Mouse (Mus musculus): ENCODE results near the gene Arid5a. TPM values are rescaled to one million over a fixed set of nuclear protein-coding genes. Genes with fewer than 3 reads are reported as not detected.

Arid5a gene
- total RNA-seq, 2 experiments from 2014 or later: 14.9 to 16.4 TPM

DNA sequence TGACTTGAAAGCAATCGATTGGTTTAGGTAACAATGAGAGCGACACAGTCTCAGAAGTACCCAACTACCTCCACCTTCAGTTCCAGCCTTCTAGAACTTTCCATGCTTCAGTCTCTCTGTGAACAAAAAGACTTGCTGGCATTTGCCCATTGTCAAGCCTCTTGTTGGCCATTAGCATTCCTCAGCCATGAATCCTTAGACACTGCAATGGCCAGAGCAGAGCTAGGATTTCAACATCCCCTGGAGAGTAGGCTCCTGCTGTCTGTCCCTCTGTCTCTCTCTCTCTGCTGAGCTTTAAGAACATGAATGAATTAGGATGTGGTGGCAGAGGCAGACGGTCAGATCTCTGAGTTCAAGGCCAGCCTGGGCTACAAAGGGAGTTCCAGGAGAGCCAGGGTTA, 26.6 kb upstream of the Arid5a start:
- DNase-seq (ENCODE audit: low spot score in 2 of 2): no peak
- intact Hi-C loops (cut with DNase I): no loop called here

DNA sequence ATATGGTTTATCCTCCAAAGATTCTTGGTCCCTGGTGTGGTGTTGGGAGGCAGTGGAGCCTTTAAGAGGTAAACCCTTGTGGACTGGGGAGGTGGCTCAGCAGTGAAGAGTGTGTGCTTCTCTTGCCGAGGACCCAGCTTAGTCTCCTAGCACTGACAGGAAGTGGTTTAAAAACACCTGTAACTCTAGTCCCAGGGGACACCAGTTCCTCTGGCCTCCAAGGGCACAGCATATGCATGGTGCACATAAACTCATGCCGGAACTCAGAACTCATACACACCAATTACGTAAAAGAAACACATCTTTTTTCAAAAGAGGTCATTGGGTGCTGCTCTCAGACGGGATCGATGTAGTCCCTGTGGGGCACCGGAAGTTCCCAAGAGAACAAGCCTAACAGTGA, 25.7 kb upstream of the Arid5a start:
- intact Hi-C loops (cut with DNase I): no loop called here
- DNase-seq (ENCODE audit: low spot score in 2 of 2): no peak

DNA sequence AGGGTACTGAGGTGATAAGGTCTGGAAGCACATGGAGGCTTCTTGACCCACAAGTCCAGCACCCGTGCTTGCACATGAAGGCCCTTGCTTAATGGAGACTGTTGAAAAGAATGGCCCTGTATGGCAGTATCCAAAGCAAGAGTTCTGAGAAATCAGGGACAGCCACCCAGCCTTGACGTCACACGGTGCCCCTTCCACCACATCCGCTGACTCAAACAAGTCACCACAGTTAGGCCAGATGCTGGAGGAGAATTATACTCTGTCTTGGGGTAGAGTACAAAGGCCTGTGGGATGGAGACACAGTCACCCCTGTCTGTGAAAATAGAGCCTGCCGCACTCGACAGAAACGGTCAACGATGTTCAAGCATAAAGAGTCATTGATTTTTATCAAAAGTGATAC, 14.1 kb upstream of the Arid5a start:
- DNase-seq (ENCODE audit: low spot score in 2 of 2): no peak
- intact Hi-C loops (cut with DNase I): no loop called here

DNA sequence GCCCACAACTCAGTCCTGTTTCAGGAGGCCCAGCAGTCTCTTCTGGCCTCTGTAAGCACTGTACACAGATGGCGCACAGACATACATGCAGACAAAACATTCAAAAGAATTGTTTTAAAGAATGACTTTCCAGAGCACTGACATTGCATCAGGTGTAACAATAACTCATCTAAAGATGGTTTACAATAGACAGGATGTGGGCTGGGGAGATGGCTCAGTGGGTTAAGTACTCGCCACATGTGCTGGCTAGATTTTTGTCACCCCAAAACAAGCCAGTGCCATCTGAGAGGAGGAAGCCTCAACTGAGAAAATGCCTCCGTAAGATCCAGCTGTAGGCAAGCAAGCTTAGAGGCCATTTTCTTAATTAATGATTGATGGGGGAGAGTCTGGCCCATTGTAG, 13.1 kb upstream of the Arid5a start:
- intact Hi-C loops (cut with DNase I): no loop called here
- DNase-seq (ENCODE audit: low spot score in 2 of 2): no peak

DNA sequence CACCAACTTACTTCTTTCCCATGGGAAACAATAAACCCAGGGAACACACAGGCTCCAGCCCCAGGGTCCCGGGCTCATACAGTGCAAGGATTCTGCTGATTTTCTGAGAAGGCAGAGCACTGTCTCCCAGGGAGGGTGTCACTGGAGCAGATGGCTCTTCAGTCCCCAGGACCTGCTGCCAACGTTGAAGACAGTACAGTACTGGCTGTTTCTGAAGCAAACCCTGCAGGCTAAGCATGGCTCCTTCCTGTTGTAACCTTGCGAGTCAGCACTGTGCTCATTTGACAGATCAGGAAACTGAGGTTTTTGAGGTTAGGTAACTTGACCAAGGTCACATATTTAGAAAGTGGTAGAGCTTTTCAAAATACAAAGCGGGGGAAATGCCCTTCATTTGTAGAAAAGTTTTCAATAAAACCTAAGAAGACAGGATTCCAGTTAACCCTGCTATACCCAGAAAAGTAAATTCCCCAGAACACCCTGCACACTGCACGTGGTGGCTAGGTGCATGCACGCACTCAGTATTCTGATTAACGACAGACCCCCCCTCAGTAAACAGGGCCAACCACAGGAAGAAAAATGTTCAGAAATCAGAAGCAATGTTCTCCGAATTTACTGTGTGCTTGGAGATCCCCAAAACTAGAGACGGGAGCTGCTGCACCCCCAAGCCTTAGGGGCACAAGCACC, 10.9 kb upstream of the Arid5a start:
- intact Hi-C loops (cut with DNase I): no loop called here
- DNase-seq (ENCODE audit: low spot score in 2 of 2): no peak

DNA sequence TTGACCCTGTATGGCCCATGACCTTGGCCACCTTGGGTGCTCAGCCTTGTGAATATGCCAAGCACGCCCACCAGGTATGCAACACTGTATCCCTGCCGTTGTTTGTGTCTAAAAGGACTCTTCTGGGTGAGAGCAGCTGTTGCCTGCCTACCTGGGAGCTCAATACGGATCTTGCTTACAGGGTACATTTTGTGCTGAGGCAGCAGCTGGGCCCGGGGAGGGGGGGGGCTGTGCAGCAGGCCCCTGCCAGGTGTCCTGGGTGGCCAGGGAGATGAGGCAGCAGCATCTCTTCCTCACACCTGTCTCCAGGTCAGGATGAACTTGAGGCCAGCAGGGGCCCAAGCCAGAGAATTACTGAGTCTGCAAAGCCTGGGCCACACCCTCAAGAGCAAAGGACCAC, 9.4 kb upstream of the Arid5a start:
- intact Hi-C loops (cut with DNase I): no loop called here
- no peak for DNase-seq (ENCODE audit: low spot score in 2 of 2)

DNA sequence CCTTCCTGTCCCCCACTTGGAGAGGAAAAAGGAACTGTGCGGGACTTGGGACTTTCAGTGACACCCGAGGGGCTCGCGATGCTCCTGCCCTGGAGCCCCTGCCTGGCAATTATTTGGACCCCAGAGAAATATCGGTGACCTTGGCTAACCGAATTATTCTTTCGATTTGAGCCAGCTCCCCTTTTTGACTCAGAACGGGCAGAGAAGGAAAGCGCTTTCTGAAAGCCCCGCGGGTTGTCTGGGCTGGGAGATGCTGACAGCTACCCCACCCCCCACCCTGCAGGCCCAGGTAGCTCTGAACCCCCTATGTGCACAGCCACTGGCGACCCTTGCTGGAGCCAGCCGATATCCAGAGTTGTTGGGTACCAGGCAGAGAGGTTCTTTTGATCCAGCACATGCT, 8.4 kb upstream of the Arid5a start:
- no peak for DNase-seq (ENCODE audit: low spot score in 2 of 2)
- intact Hi-C loops (cut with DNase I): no loop called here

DNA sequence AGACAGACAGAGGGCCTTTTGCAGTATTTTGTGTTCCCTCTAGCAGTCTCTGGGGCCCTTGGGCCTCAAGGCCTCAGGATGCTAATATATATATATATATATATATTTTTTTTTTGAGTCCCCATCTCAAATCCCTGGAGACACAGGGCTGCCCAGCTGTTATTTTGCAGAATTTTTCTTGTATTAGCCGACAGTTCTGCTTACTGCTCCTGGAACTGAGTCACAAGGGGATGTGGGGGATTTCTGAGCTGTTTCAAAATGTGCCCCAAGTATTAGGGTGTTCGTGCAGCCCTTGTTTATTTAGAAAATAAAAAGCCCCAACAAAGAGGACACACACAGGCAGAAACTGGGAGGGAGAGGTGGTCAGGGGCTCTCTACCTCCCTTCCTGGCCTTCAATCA, 7.9 kb upstream of the Arid5a start:
- no peak for DNase-seq (ENCODE audit: low spot score in 2 of 2)
- intact Hi-C loops (cut with DNase I): no loop called here

DNA sequence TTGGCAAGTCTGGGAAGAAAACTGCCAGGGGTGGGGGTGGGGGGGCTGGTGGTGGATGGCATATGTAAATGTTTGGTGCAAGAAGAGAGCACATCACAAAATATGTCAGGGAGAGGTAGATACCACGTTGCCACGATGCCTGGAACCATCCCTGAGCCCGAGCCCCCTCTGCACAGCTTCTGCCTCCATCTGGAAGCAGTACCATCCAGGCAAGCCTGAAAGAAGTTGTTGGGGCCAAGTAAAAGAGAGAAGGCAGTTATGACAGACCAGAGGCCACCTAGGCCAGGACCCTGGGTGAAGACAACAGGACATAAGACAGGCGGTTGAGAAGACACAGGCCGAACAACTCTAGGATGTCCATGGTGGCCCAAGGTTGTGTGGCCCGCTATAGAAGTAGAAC, 7.0 kb upstream of the Arid5a start:
- intact Hi-C loops (cut with DNase I): no loop called here
- DNase-seq (ENCODE audit: low spot score in 2 of 2): no peak

DNA sequence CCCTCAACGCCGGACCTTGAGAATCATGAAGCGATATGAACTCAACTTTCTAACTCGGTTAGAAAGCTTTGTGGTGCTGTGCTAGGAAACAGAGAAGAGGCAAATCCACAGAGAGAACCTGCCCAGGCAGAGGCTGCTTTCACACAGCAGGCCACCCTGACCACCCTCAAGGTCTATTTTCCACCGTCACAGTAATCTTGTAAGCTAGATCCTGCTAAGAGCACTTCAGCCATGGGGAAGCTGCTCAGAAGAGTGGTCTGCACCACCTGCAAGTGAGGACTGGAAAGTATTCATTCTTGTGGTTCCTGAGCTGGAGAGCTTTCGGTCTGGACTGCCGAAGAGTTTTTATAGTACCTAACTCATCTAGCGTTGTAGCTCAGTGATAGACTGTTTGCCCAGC, 5.3 kb upstream of the Arid5a start:
- intact Hi-C loops (cut with DNase I): no loop called here
- DNase-seq (ENCODE audit: low spot score in 2 of 2): no peak

DNA sequence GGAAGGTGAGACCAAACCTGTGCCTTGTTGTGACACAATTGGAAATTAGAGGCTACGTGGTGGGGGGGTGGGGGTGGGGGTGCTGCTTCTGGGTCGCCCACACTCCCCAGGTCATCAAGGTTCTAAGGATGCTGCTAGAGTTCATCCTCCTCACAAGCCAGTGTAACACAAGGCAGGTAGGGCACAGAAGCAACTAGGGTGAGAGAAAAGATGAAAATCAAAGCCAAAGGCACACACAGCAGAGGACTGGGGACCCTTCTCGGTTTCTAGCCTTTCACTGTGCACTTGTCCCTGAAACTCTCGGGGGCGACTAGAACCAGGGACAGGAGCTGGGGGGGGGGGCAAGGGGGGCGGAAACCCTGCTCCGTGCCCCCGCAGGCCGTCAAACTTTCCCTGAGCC, 4.6 kb upstream of the Arid5a start:
- intact Hi-C loops (cut with DNase I): no loop called here
- no peak for DNase-seq (ENCODE audit: low spot score in 2 of 2)

DNA sequence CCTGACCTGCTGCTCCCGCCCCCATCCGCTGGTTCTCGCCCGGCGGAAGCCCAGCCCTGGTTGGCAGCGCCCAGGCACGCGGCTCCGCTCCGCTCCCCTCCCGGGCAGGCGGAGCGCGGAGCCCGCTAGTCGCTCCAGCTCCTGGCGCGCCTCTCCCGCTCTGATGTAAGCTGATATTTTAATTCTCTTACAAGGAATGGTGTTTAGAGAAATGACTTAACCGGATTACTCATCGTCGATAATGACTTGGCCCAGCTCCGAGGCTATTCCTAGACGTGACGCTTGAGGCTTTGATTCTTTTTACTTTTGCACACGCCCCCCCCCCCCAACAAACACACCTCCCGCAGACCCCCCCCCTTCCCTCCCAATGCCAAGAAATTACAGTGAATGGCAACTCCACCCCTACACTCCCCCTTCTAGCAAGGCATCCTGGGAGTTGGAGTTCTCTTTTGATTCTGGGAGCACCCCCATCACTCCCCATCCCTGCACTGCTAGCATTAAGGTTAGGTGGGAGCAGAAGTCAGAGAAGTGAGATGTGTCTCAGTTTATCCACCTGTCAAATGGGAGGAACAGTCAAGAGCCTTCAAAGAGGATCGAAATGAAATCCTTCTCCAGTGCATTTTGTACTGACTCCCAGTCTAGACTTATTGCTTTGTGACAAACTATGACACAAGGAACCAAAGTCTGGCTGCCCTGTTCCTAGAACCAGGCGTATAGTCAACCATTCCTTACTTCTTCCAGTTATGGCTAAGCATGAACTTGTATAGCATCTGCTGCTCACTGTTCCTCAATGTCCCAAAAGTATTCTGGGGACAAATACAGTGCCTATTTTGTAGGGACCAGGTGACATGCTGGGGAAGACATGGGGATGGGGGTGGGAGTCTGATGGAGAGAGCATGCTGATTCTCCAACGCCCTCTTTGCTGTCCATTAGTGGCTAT, 3.9 kb upstream of the Arid5a start:
- intact Hi-C loops (cut with DNase I): no loop called here

DNA sequence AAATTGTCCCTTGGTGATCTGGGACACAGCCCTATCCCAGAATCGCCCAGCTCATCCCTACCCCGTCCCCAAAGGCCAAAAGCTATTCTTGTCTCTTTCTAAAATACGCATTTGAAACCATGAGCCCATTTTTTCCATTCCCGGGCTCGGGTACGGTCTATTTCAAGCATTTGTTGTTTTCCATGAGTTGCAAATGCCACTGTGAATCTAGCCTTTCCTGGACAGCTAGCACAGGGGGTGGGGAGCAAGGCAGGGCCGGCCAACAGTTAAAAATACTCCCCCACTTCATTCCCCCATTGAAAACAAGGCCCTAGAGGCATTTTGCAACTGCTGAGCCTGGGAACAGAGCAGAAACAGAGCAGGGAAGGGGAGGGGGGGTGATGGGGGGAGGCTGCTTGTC, 2.8 kb upstream of the Arid5a start:
- peak in 1 of 2 experiments; percentile 49 for DNase-seq (ENCODE audit: low spot score in 2 of 2)
- intact Hi-C loops (cut with DNase I): no loop called here

More for the DNA sequence above, 3.9 kb upstream of the Arid5a start:
- peak; percentile 81 to 94 for DNase-seq (ENCODE audit: low spot score in 2 of 2)

DNA sequence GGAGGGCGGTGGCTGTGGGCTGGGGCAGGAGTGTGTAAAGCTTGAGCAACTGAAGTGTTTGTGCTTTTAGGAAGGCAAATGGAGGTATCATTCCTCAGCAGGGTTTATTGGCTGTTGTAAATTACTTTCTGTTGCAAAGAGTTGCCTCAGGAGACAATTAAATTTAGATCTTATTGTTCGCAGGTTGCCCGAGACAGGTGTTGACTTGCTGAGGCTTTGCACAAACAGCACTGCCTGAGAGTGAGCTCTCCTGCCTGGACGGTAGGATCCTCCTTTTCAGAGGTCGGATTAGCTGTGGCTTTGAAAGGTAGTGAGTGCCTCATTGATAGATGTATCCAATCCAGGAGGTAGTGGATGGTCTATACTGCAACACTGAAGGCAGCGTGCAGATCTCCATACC, 1.4 kb upstream of the Arid5a start:
- no peak for DNase-seq (ENCODE audit: low spot score in 2 of 2)
- intact Hi-C loops (cut with DNase I): no loop called here

DNA sequence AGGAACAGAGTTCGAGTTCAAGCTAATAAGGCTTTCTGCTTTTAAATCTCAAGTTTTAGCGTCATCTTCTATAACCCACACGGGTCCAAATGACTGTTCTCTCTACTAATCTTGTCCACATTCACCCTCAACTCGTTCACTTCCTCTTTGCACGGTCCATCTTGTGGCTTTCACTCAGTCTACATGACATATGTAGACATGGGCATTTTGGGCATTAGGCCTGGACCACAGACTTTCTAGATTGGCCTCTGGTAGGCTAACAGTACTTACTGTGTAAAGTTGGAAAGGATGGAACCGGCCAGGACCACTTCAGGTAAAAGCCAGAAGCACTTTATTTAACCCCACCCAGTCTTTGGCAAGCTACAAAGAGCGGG, 425 bp upstream of the Arid5a start:
- intact Hi-C loops (cut with DNase I): no loop called here
- no peak for DNase-seq (ENCODE audit: low spot score in 2 of 2)

DNA sequence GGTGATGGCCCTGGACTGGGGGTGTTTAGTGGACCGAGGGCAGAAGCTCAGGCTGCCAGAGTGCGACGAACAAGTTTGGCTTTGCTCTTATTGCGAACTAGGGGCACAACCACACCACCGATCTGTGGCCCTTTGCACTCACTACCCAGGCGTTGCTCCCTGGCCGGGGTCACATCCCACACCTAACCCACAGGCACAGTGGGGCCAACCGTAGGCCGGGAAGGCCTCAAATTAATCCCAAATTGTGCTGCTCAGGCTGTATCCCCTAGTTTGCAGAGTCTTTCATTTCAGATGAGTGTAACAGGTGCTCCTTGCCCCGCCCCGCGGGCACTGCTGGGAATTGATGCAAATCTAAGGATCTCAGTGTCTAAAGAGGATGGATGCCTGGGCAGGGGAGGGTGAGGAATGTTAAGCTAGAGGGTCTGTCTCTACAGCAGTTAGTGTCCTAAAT, 943 bp downstream of the Arid5a start:
- intact Hi-C loops (cut with DNase I): no loop called here
- DNase-seq (ENCODE audit: low spot score in 2 of 2): no peak

DNA sequence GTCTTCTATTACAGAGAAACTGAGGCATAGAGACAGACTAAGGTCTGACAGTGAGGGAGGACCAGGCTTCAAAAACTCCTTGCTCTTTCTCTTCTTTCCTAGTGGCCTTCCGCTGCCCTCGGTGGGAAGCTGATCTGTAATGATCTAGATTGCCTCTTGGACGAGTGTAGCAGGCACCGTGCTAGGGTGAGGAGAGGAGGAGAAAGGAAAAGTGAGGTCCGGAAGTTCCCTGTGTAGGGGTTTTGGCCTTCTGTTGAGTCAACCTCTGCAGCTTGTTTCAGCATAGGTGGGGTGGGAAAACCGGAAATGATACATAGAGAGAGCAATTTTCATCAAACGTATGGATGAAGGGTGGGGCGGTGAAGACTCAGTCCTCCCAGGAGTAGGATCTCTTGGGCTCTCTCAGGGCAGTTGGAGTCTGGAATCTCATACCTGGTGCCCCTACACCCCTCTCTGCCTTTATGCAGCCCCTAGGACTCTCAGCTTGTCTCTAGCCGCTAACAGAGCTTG, 1.5 kb downstream of the Arid5a start:
- DNase-seq (ENCODE audit: low spot score in 2 of 2): no peak
- intact Hi-C loops (cut with DNase I): no loop called here

DNA sequence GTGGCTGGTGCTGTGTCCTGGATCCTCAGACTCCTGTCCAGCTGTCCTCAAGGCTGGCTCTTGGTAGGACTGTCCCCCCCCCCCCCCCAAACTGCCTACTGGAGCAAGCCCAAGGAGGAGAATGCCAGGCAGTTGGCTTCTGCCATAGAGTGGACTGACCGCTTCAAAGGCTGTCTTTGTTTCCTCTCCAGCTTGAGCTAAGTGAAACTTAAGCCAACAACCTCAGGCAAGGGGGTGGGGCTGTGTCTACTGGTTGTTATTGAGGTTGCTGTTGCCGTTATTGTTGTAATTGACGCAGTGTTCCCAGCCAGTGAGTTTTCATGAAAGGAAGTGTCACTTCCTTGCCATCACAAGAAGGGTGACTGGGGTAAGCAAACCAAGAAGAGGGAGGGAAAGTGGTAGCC, 2.0 kb downstream of the Arid5a start:
- DNase-seq (ENCODE audit: low spot score in 2 of 2): peak in 1 of 2 experiments; percentile 65
- intact Hi-C loops (cut with DNase I): no loop called here

DNA sequence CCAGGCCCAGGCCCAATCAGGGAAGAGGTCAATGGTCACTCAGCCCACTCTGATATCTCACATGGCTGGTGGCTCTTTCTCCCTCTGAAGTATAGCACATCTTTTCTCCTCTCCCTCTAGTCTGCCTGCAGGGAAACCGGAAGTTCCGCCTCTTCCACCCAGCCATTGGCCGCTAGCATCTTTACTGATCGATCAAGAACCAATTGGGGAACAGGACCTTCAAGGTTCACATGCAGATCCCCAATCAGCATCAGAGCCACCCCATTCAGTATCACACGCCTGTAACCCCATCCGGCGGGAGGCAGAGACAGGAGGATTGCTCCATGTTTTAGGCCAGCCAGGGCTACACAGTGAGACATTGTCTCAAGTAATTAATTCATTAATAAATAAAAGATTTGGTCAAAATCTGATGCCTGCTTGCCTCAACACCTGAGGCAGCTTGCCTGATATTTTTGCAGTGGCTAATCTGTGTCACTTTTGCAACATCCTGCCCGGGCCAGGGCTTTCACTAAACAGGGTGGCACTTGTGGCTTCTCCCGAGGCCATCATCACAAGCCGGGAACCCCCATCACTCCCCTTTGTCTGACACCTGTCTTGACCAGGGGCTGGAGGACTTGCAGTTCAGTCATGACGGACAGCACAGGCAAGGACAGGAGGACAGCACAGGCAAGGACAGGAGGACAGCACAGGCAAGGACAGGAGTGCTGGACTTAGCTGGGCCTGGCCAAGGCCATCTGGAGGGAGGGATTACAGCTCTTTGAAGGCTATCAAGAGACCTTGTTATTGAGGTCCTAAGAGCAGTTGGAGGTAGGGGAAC, 7.6 kb downstream of the Arid5a start:
- intact Hi-C loops (cut with DNase I): no loop called here
- no peak for DNase-seq (ENCODE audit: low spot score in 2 of 2)

DNA sequence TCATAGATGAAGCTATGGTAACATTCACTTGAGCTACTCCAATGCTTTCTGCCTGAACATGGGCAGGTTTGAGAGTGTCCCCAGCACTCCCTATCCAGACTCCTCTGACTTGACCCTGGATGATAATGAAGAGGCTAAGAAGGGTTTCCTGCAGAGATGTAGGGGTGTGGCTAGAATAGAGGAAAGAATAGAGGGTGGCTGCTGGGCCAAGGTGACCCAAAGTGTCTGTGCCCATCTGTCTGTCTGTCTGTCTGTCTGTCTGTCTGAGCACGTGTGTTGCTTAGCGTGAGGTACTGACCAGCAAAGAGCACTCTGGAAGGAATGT, 8.2 kb downstream of the Arid5a start:
- intact Hi-C loops (cut with DNase I): no loop called here
- no peak for DNase-seq (ENCODE audit: low spot score in 2 of 2)

Data from left cerebral cortex, postnatal 25 days (tissue).